In genomic region chr5:7344145-7345010, GRCm38 (mm10) we compare ENCODE assay signal across 9 mouse cellular contexts. TPM values are rescaled to one million over a fixed set of nuclear protein-coding genes. Genes with fewer than 3 reads are reported as not detected.
A peak's percentile ranks its signal among the peaks of the same experiment; 100 is the strongest.
DNase-seq lines count a peak whose midpoint lies in the region; ATAC-seq lines count a peak whose summit lies in the region.
"Had no signal": no experiment of that assay in that cellular context is flagged by ENCODE, and none has a peak within 500 bp of the region (broad histone marks: within the 10 kb centered on the region; RNA-seq: fewer than 3 reads in every experiment).

Gene Zfp804b, minus strand, starts transcription at chr5:7344756.

- no peaks in the 10 kb centered on the region for H3K36me3 ChIP-seq in forebrain, embryonic 14.5 days (ENCODE audit: control insufficient read depth, insufficient read depth, low read length)
- H3K36me3 ChIP-seq in hindbrain, embryonic 13.5 days: no peaks in the 10 kb centered on the region

- peak within 1 kb of the TSS; percentile 63 for H3K9ac ChIP-seq in forebrain, embryonic 14.5 days (ENCODE audit: low read length)
- H3K9ac ChIP-seq in hindbrain, embryonic 13.5 days: peak within 1 kb of the TSS; percentile 74

- ATAC-seq in forebrain, embryonic 14.5 days: peak; percentile 91
- ATAC-seq in hindbrain, embryonic 13.5 days (ENCODE audit: low FRiP score): peak; percentile 95
- no peak for ATAC-seq in megakaryocyte-erythroid progenitor cell, adult 5-6 weeks (replicated peaks; ENCODE audit: low FRiP score, low TSS enrichment, poor library complexity, severe bottlenecking)

- H3K4me1 ChIP-seq in forebrain, embryonic 14.5 days (ENCODE audit: control insufficient read depth, insufficient read depth, low read length): no peaks in the 10 kb centered on the region
- H3K4me1 ChIP-seq in hindbrain, embryonic 13.5 days (replicated peaks): 0 out of 2 replicates have a peak, but pooled peaks cover 10% of the 10 kb centered on the region

- peak within 1 kb of the TSS; percentile 51 for H3K4me3 ChIP-seq in forebrain, embryonic 14.5 days (ENCODE audit: low read depth, low read length)
- H3K4me3 ChIP-seq in hindbrain, embryonic 13.5 days: peak within 1 kb of the TSS; percentile 68

- WGBS in forebrain, embryonic 14.5 days: under 1% methylated on average over 50 of the region's 50 CpGs
- WGBS in hindbrain, embryonic 13.5 days: under 1% methylated on average over 50 of the region's 50 CpGs

- no peaks in the 10 kb centered on the region for H3K9me3 ChIP-seq in forebrain, embryonic 14.5 days (replicated peaks; ENCODE audit: control insufficient read depth, low read length)
- no peaks in the 10 kb centered on the region for H3K9me3 ChIP-seq in hindbrain, embryonic 13.5 days

- peak within 1 kb of the TSS; percentile 96 for H3K4me2 ChIP-seq in forebrain, embryonic 14.5 days (ENCODE audit: low read length)
- peak within 1 kb of the TSS; percentile 92 for H3K4me2 ChIP-seq in hindbrain, embryonic 13.5 days

- H3K27ac ChIP-seq in forebrain, embryonic 14.5 days (ENCODE audit: low read depth, low read length): no peak within 1 kb of the TSS
- H3K27ac ChIP-seq in hindbrain, embryonic 13.5 days: peak within 1 kb of the TSS; percentile 58

- DNase-seq in heart, adult 18-20 months: peak; percentile 3 to 9
- DNase-seq in heart, adult 8-10 months (ENCODE audit: low spot score): no peak
- DNase-seq in forebrain, embryonic 14.5 days (ENCODE audit: low spot score): peak; percentile 59
- DNase-seq in left cerebral cortex, adult 8-10 months (ENCODE audit: low spot score in 2 of 2): peak; percentile 19 to 31
- DNase-seq in lung, postnatal 25 days (ENCODE audit: low spot score): peak; percentile 29
- peak; percentile 31 for DNase-seq in right cerebral cortex, postnatal 14 days

- H3K27me3 ChIP-seq in forebrain, embryonic 14.5 days (replicated peaks; ENCODE audit: control insufficient read depth, insufficient read depth, low read length): no peaks in the 10 kb centered on the region
- H3K27me3 ChIP-seq in hindbrain, embryonic 13.5 days: no peaks in the 10 kb centered on the region

RNA-seq across cellular contexts. Expression of gene Zfp804b, which starts in this region (rescaled TPM):
- total RNA-seq in heart, adult 18-20 months (2021): not detected
- total RNA-seq in heart, adult 8-10 months (2022): not detected
- 0.47 and 1.6 TPM in 2 replicates for polyA plus RNA-seq in forebrain, embryonic 14.5 days (2014; fragmentation: Nextera tagmentation; extraction: Ambion mirVana)
- 1.4 and 1.9 TPM in 2 replicates for polyA plus RNA-seq in hindbrain, embryonic 13.5 days (2015; fragmentation: Nextera tagmentation; extraction: Ambion mirVana)
- total RNA-seq in left cerebral cortex, adult 8-10 months (2022): 1 to 10 TPM; 2.7 to 3.9 (median 3.1) TPM
- not detected in 2 replicates for total RNA-seq in megakaryocyte-erythroid progenitor cell, adult 5-6 weeks (2014; fragmentation: Nextera tagmentation)
- not detected in 2 replicates for total RNA-seq in megakaryocyte-erythroid progenitor cell, adult 5-6 weeks (2017)
- total RNA-seq: neutrophil, adult 5-6 weeks had no signal

Comparison
In these comparisons a context has a peak if more than half of its experiments do, and no peak if none do; other contexts are left out.
1. Peak in DNase-seq in heart, adult 18-20 months; RNA of the gene not detected or under 1 TPM.